Mouse (Mus musculus) neural tube, embryonic 13.5 days (tissue): Measurements from ENCODE around the gene Prl3c1. TPM values are rescaled to one million over a fixed set of nuclear protein-coding genes. Genes with fewer than 3 reads are reported as not detected.
"Not testable (repeated sequence)": the region's sequence is repeated elsewhere in the genome, so short reads cannot be mapped to it uniquely, and the experiment has no call there.

Experiments used
- ATAC-seq: fragments of 200-750 bp; cut with Nextera tagmentation; 2 replicates; pipeline ENCODE4 v1.8.0; 2017; ENCODE audit warnings: low read depth, mild to moderate bottlenecking, moderate TSS enrichment, moderate library complexity
- H3K27ac ChIP-seq: fragments of 300-500 bp; sonication (generic); replicated peaks from 2 replicates; pipeline ENCODE4 v1.5.1; 2015; ENCODE audit warnings: moderate library complexity, mild to moderate bottlenecking, inconsistent platforms
- H3K27me3 ChIP-seq: fragments of 300-500 bp; sonication (generic); 2 replicates; pipeline ENCODE4 v1.6.1; 2015; ENCODE audit warnings: mild to moderate bottlenecking, inconsistent platforms
- H3K36me3 ChIP-seq: fragments of 300-500 bp; sonication (generic); 2 replicates; pipeline ENCODE4 v1.6.1; 2015; ENCODE audit warnings: mild to moderate bottlenecking, inconsistent platforms
- H3K4me1 ChIP-seq: fragments of 300-500 bp; sonication (generic); replicated peaks from 2 replicates; pipeline ENCODE4 v1.6.1; 2015; ENCODE audit warnings: inconsistent platforms
- H3K4me2 ChIP-seq: fragments of 300-500 bp; sonication (generic); 2 replicates; pipeline ENCODE4 v1.6.1; 2015; ENCODE audit warnings: inconsistent platforms, mild to moderate bottlenecking, moderate library complexity
- H3K4me3 ChIP-seq: fragments of 300-500 bp; sonication (generic); 2 replicates; pipeline ENCODE4 v1.5.1; 2015; ENCODE audit warnings: mild to moderate bottlenecking, inconsistent platforms
- H3K9ac ChIP-seq: fragments of 300-500 bp; sonication (generic); 2 replicates; pipeline ENCODE4 v1.6.1; 2015; ENCODE audit warnings: moderate library complexity, mild to moderate bottlenecking, inconsistent platforms
- H3K9me3 ChIP-seq: fragments of 300-500 bp; sonication (generic); 2 replicates; pipeline ENCODE4 v1.6.1; 2016; ENCODE audit warnings: inconsistent platforms
- WGBS: fragments of 180-500 bp; shearing (Covaris S2); methylation state at CpG from one replicate; pipeline ENCODE4 v1.1.7; 2015; 5-methylcytosine and 5-hydroxymethylcytosine counted together
- polyA plus RNA-seq: library from polyadenylated mRNA; unstranded; fragments of >200 nt; fragmentation: Nextera tagmentation; extraction: Ambion mirVana; gene quantifications from 2 replicates; pipeline ENCODE4 v1.2.1, GENCODE M21; 2015

Prl3c1 gene
- not detected in 2 replicates for polyA plus RNA-seq

DNA sequence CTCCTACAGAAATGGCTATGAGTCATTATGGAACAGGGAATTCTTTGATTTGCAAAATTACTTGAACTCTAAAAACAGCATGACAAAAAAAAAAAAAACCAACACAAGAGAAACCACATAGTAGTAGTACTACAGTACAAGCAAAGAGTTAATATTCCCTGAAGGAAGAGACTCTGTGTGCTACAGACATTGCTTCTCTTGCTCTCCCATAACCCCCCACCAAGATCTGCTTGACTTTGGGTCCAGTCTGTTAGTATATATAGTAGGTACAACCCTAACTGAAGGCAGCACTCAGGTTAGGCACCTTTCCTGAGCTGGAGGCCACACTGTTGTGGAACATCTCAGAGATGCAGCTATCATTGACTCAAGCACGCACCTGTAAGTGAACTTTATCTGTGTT is at the start of gene Prl3c1:
Gene Prl3c1, plus strand, starts transcription at position 301 of the 400 bp plus-strand sequence.
- Histone ChIP-seq H3K4me1 (no peaks in the 10 kb centered on the region), H3K4me2 (no peak within 1 kb of the TSS), H3K9me3 (no peaks in the 10 kb centered on the region), H3K27ac (no peak within 1 kb of the TSS), H3K36me3 (no peaks in the 10 kb centered on the region), H3K9ac (no peak within 1 kb of the TSS), H3K4me3 (no peak within 1 kb of the TSS), H3K27me3 (no peaks in the 10 kb centered on the region)
- 90% methylated on average over 1 of the region's 1 CpGs for WGBS
- ATAC-seq: no peak

GRCm38 (mm10) chr13:27148264-27148663 is 48.2 kb upstream of the Prl3c1 start:
- Histone ChIP-seq H3K27me3 (no peaks in the 10 kb centered on the region), H3K9me3 (no peaks in the 10 kb centered on the region), H3K4me2 (no peak overlapping the region), H3K9ac (no peak overlapping the region), H3K4me3 (no peak overlapping the region), H3K4me1 (no peaks in the 10 kb centered on the region), H3K27ac (no peak overlapping the region), H3K36me3 (no peaks in the 10 kb centered on the region)
- ATAC-seq: no peak
- 62% methylated on average over 1 of the region's 1 CpGs for WGBS

DNA sequence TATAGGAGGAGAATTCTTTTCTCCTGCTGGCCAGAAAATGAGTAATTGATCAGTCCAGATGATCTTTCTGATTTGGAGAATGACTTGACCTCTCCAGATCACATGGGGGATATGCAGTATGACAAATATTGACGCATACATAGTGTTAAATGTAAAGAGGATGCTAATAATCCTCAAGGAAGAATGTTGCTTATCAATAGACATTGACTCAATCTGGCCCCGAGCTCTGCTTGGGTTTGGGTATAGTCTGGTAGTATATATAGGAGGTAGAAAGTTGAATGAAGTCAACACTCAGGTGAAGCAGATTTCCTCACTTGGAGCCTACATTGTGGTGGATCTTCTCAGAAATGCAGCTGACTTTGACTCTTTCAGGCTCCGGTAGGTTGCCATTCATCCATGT is 40.0 kb upstream of the Prl3c1 start, which contains the start of gene Prl3d3:
Gene Prl3d3, plus strand, starts transcription at position 301 of the 400 bp plus-strand sequence.
- H3K27me3 ChIP-seq, H3K4me3 ChIP-seq, H3K4me1 ChIP-seq, ATAC-seq, H3K9ac ChIP-seq, H3K27ac ChIP-seq, H3K4me2 ChIP-seq, H3K9me3 ChIP-seq, H3K36me3 ChIP-seq: not testable (repeated sequence)
- WGBS: 94% methylated on average over 3 of the region's 3 CpGs

DNA sequence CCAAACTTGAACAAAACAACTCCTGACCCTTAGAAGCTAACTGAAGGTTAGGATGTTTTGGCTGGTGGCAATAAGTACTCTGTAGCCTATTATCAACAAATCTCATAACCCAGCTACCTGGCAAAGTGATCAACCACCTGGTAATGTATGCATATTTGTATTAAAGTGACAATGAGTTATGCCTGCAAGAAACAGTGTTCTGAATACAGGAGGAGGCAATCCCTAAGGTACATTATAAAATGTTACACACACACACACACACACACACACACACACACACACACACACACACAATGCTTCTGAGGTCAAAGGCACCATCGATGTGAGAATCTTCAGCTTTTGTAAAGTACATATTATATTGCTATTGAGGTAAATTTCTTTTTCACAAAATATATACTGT is 45.1 kb downstream of the Prl3c1 start, which contains the start of gene Prl3b1:
Gene Prl3b1, plus strand, starts transcription at position 301 of the 400 bp plus-strand sequence.
- ATAC-seq: no peak
- 96% methylated on average over 1 of the region's 1 CpGs for WGBS

More for the DNA sequence above, 45.1 kb downstream of the Prl3c1 start, which contains the start of gene Prl3b1:
- no peak within 1 kb of the TSS for H3K4me2 ChIP-seq
- no peak within 1 kb of the TSS for H3K9ac ChIP-seq
- H3K4me1 ChIP-seq: no peaks in the 10 kb centered on the region
- no peak within 1 kb of the TSS for H3K27ac ChIP-seq
- H3K4me3 ChIP-seq: no peak within 1 kb of the TSS
- H3K9me3 ChIP-seq: no peaks in the 10 kb centered on the region
- no peaks in the 10 kb centered on the region for H3K36me3 ChIP-seq
- no peaks in the 10 kb centered on the region for H3K27me3 ChIP-seq

Other genes starting within 250 kb of the Prl3c1 start
- gene Prl, start 139.1 kb upstream of the Prl3c1 start, polyA plus RNA-seq: 0.22 TPM in 1 of 2 replicates, not detected in the other
- not detected in 2 replicates for gene Prl3d1, start 102.5 kb upstream of the Prl3c1 start, polyA plus RNA-seq
- gene Prl3d2, start 75.0 kb upstream of the Prl3c1 start, polyA plus RNA-seq: not detected in 2 replicates
- gene Prl3d3, start 39.9 kb upstream of the Prl3c1 start, polyA plus RNA-seq: not detected in 2 replicates
- gene Prl3b1, start 45.2 kb downstream of the Prl3c1 start, polyA plus RNA-seq: not detected in 2 replicates
- gene Prl3a1, start 62.8 kb downstream of the Prl3c1 start, polyA plus RNA-seq: not detected in 2 replicates
- not detected in 2 replicates for gene Prl6a1, start 116.0 kb downstream of the Prl3c1 start, polyA plus RNA-seq
- not detected in 2 replicates for gene Prl8a2, start 149.0 kb downstream of the Prl3c1 start, polyA plus RNA-seq
- not detected in 2 replicates for gene Prl2b1, start 194.2 kb downstream of the Prl3c1 start, polyA plus RNA-seq
- not detected in 2 replicates for gene Prl8a6, start 242.0 kb downstream of the Prl3c1 start, polyA plus RNA-seq